In genomic region chr15:79143316-79143715, GRCm38 (mm10) we compare ENCODE assay signal across 20 mouse cellular contexts. TPM values are rescaled to one million over a fixed set of nuclear protein-coding genes. Genes with fewer than 3 reads are reported as not detected.
DNase-seq lines count a peak whose midpoint lies in the region; ATAC-seq and TF ChIP-seq lines count a peak whose summit lies in the region.
"Had no signal": no experiment of that assay in that cellular context is flagged by ENCODE, and none has a peak within 500 bp of the region (broad histone marks: within the 10 kb centered on the region; RNA-seq: fewer than 3 reads in every experiment).

No protein-coding gene starts in this region.

- no peak for ATAC-seq in lung, postnatal 0 days
- ATAC-seq in embryonic facial prominence, embryonic 14.5 days (ENCODE audit: low read depth) = no peak
- ATAC-seq: forebrain, embryonic 16.5 days; intestine, embryonic 15.5 days; Patski had no signal

- H3K4me3 ChIP-seq in lung, postnatal 0 days (ENCODE audit: low read depth, low read length) = no peak overlapping the region
- H3K4me3 ChIP-seq in embryonic facial prominence, embryonic 14.5 days (ENCODE audit: low read depth, low read length) = no peak overlapping the region
- H3K4me3 ChIP-seq: intestine, embryonic 15.5 days had no signal

- 80% methylated on average over 12 of the region's 12 CpGs for WGBS in lung, postnatal 0 days
- WGBS in embryonic facial prominence, embryonic 14.5 days = 83% methylated on average over 12 of the region's 12 CpGs

- TF ChIP-seq CTCF in lung, postnatal 0 days (IDR thresholded peaks at IDR 0.05) = no peak

- peak overlapping the region; percentile 58; the same call in 1 of the 2 replicates for H3K27ac ChIP-seq in lung, postnatal 0 days (ENCODE audit: low read length)
- no peak overlapping the region for H3K27ac ChIP-seq in embryonic facial prominence, embryonic 14.5 days (replicated peaks; ENCODE audit: low read depth, low read length)
- H3K27ac ChIP-seq: forebrain, embryonic 12.5 days; hindbrain, embryonic 10.5 days; hindbrain, embryonic 14.5 days; intestine, embryonic 15.5 days had no signal

- no peak overlapping the region for H3K9ac ChIP-seq in lung, postnatal 0 days (replicated peaks; ENCODE audit: low read depth)
- peak overlapping the region; percentile 25; the same call in 1 of the 2 replicates for H3K9ac ChIP-seq in embryonic facial prominence, embryonic 14.5 days (ENCODE audit: low read depth, low read length)
- H3K9ac ChIP-seq: forebrain, embryonic 12.5 days; hindbrain, embryonic 14.5 days; intestine, embryonic 15.5 days had no signal

- H3K27me3 ChIP-seq in lung, postnatal 0 days (replicated peaks; ENCODE audit: insufficient read depth, low read length) = no peaks in the 10 kb centered on the region
- no peaks in the 10 kb centered on the region for H3K27me3 ChIP-seq in embryonic facial prominence, embryonic 14.5 days (replicated peaks; ENCODE audit: control insufficient read depth, insufficient read depth, low read length)
- H3K27me3 ChIP-seq: intestine, embryonic 15.5 days; Patski had no signal

- no peak for TF ChIP-seq EP300 in lung, postnatal 0 days (IDR thresholded peaks at IDR 0.05)

- intact Hi-C loops in left cerebral cortex, postnatal 10 days (cut with DNase I) = loop anchor here (5.0 kb wide), 2 partner anchors 46 to 66 kb away; partner anchors contain the start of gene Eif3l

- no peaks in the 10 kb centered on the region for H3K9me3 ChIP-seq in lung, postnatal 0 days (ENCODE audit: low read length)
- H3K9me3 ChIP-seq in embryonic facial prominence, embryonic 14.5 days (ENCODE audit: control insufficient read depth, low read length) = no peaks in the 10 kb centered on the region
- H3K9me3 ChIP-seq: forebrain, embryonic 12.5 days; hindbrain, embryonic 10.5 days; intestine, embryonic 15.5 days had no signal

- H3K4me2 ChIP-seq in lung, postnatal 0 days (replicated peaks; ENCODE audit: low read depth, low read length) = no peak overlapping the region
- no peak overlapping the region for H3K4me2 ChIP-seq in embryonic facial prominence, embryonic 14.5 days (ENCODE audit: low read depth, low read length)
- H3K4me2 ChIP-seq: heart, embryonic 11.5 days; hindbrain, embryonic 14.5 days had no signal

- peaks cover 10% of the 10 kb centered on the region; the same call in 1 of the 2 replicates for H3K36me3 ChIP-seq in lung, postnatal 0 days (ENCODE audit: insufficient read depth, low read length)
- H3K36me3 ChIP-seq in embryonic facial prominence, embryonic 14.5 days (ENCODE audit: control insufficient read depth, insufficient read depth, low read length) = peaks cover 44% of the 10 kb centered on the region

- no peaks in the 10 kb centered on the region for H3K4me1 ChIP-seq in lung, postnatal 0 days (ENCODE audit: insufficient read depth, low read depth, low read length)
- H3K4me1 ChIP-seq in embryonic facial prominence, embryonic 14.5 days (ENCODE audit: control insufficient read depth, insufficient read depth, low read length) = peaks cover 8% of the 10 kb centered on the region; the same call in 1 of the 2 replicates

- DNase-seq in lung, postnatal 0 days (ENCODE audit: low spot score) = no peak
- no peak for DNase-seq in lung, postnatal 10 days
- DNase-seq in ES-CJ7 (ENCODE audit: low read depth, low spot score) = peak; percentile 81
- no peak for DNase-seq in embryonic facial prominence, embryonic 14.5 days (ENCODE audit: low spot score)
- DNase-seq in layer of hippocampus, adult 18-20 months (ENCODE audit: low spot score in 2 of 2) = no peak
- no peak for DNase-seq in cerebellum, adult 18-20 months
- DNase-seq in left cerebral cortex, postnatal 10 days (ENCODE audit: extremely low spot score in 1 of 2, low spot score in 2 of 2) = no peak
- DNase-seq: adrenal gland, adult 8-10 months; adrenal gland, postnatal 36 days; cerebellum, adult 11 months; cerebellum, adult 9-10 months; cerebellum, postnatal 36 days; gastrocnemius, postnatal 10 days had no signal

RNA-seq across cellular contexts. Expression of gene 1700088E04Rik, which starts 2.3 kb away (rescaled TPM):
- 29.8 and 30.4 TPM in 2 replicates for polyA plus RNA-seq in lung, postnatal 0 days (2015; fragmentation: Nextera tagmentation; extraction: Ambion mirVana)
- polyA plus RNA-seq in embryonic facial prominence, embryonic 14.5 days (2014; fragmentation: Nextera tagmentation; extraction: Ambion mirVana) = 8.5 and 12.2 TPM in 2 replicates
- 10 to 100 TPM in 1 of 2 experiments, 1 to 10 TPM in 1; 9.2 to 12.4 TPM for total RNA-seq in layer of hippocampus, adult 18-20 months (2021)
- total RNA-seq in left cerebral cortex, postnatal 10 days (2021) = 10 to 100 TPM; 12.2 to 16.5 TPM

RNA-seq across cellular contexts. Expression of gene Polr2f, which starts 2.5 kb away (rescaled TPM):
- polyA plus RNA-seq in lung, postnatal 0 days (2015; fragmentation: Nextera tagmentation; extraction: Ambion mirVana) = 243 and 261 TPM in 2 replicates
- polyA plus RNA-seq in embryonic facial prominence, embryonic 14.5 days (2014; fragmentation: Nextera tagmentation; extraction: Ambion mirVana) = 305 TPM in 2 replicates
- total RNA-seq in layer of hippocampus, adult 18-20 months (2021) = 100 to 1,000 TPM; 108 to 109 TPM
- 100 to 1,000 TPM; 123 to 124 TPM for total RNA-seq in left cerebral cortex, postnatal 10 days (2021)

RNA-seq across cellular contexts. Expression of gene Sox10, which starts 21.7 kb away (rescaled TPM):
- 0.11 and 0.31 TPM in 2 replicates for polyA plus RNA-seq in lung, postnatal 0 days (2015; fragmentation: Nextera tagmentation; extraction: Ambion mirVana)
- polyA plus RNA-seq in embryonic facial prominence, embryonic 14.5 days (2014; fragmentation: Nextera tagmentation; extraction: Ambion mirVana) = 16.2 and 17.7 TPM in 2 replicates
- 10 to 100 TPM; 32.0 to 35.9 TPM for total RNA-seq in layer of hippocampus, adult 18-20 months (2021)
- total RNA-seq in left cerebral cortex, postnatal 10 days (2021) = 10 to 100 TPM; 22.5 to 27.0 TPM
- polyA plus RNA-seq: Patski had no signal

RNA-seq across cellular contexts. Expression of gene Micall1, which starts 34.6 kb away (rescaled TPM):
- 8.4 and 9.1 TPM in 2 replicates for polyA plus RNA-seq in lung, postnatal 0 days (2015; fragmentation: Nextera tagmentation; extraction: Ambion mirVana)
- 10.5 and 10.8 TPM in 2 replicates for polyA plus RNA-seq in embryonic facial prominence, embryonic 14.5 days (2014; fragmentation: Nextera tagmentation; extraction: Ambion mirVana)
- 10 to 100 TPM; 33.9 to 35.3 TPM for total RNA-seq in layer of hippocampus, adult 18-20 months (2021)
- 10 to 100 TPM; 31.4 to 34.0 TPM for total RNA-seq in left cerebral cortex, postnatal 10 days (2021)
